Mouse (Mus musculus) brain, embryonic 14.5 days (tissue): ENCODE results near the gene Ttc28. TPM values are rescaled to one million over a fixed set of nuclear protein-coding genes. Genes with fewer than 3 reads are reported as not detected.

Experiments used
- DNase-seq: peaks from one replicate; pipeline ENCODE4 v3.0.0-alpha.2; 2011; ENCODE audit warnings: low read depth
- CTCF ChIP-seq: fragments of 200-500 bp; IDR thresholded peaks from 2 replicates; pipeline ENCODE4 v1.5.1; 2012; ENCODE audit warnings: inconsistent platforms, mild to moderate bottlenecking, moderate library complexity, borderline replicate concordance; ENCODE audit not compliant: insufficient read depth, insufficient read length; ENCODE audit errors: extremely low read depth
- POLR2A ChIP-seq: fragments of 200-500 bp; IDR thresholded peaks from 2 replicates; pipeline ENCODE4 v1.6.1; 2012; ENCODE audit warnings: mild to moderate bottlenecking, inconsistent platforms, borderline replicate concordance; ENCODE audit not compliant: poor library complexity, insufficient read depth, insufficient read length, severe bottlenecking; ENCODE audit errors: extremely low read depth
- polyA plus RNA-seq: library from polyadenylated mRNA; depleted of rRNA; stranded (reverse); fragments of >200 nt; gene quantifications from 2 replicates; pipeline ENCODE4 v1.2.3, GENCODE M21; 2012

Gene Ttc28
- polyA plus RNA-seq, 1 experiment: 39.8 TPM

DNA sequence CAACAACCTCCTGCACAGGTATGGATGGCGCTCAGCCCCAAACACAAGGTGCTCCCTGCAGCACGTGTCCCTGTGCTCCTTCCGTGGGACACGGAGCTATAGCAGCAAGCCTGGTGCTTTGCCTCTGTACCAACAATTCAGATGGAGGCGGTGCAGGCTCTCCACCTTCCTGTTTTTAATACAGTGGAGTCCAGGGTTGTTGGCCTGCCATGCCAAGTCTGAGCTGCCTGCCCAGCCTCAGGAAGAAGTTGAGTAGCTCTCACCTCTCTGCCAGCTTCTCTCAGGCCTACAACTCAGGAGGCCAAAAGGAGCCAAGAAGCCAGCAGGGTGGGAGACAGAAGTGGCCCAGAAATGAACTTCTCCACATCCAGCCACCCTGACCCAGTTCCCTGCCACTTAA is 387.1 kb downstream of the Ttc28 start:
- TF ChIP-seq CTCF: no peak
- no peak for TF ChIP-seq POLR2A
- DNase-seq: no peak

GRCm38 (mm10) chr5:111267100-111267499 is 387.5 kb downstream of the Ttc28 start:
- peak; percentile 50 for DNase-seq
- TF ChIP-seq POLR2A (no peak), CTCF (no peak)

- DNase-seq: no peak
- TF ChIP-seq POLR2A (no peak), CTCF (no peak)
Observed at GRCm38 (mm10) chr5:111268852-111269251, 389.2 kb downstream of the Ttc28 start.

DNA sequence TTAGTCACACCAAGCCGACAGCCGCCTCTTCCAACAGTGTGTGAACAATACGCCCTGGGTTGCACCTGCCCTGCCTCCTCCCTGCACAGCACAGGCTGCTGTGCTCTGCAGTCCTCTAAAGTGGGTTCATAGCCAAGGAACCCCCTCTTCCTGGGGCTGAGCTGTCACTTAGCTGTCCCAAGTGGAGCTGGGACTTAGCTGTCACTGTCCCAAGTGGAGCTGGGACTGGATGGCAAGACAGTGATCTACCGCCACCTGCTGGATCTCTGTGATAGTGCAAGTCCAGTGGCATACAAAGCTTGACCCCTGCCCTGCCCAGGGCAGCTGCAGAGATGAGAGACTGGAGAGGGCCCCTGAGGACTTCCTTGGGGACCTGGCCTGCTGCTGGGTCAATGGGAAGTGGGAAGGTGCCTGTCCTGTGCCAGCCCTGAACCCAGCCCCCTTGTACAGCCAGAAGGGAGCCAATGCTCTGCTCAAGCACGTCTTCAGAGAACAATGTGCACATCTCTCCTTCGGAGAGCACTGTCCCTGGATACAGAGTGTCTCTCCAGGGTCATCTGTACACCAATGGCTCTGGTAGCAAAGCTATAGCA is 390.1 kb downstream of the Ttc28 start:
- DNase-seq: peak; percentile 87
- TF ChIP-seq POLR2A (no peak), CTCF (peak; percentile 95)

DNA sequence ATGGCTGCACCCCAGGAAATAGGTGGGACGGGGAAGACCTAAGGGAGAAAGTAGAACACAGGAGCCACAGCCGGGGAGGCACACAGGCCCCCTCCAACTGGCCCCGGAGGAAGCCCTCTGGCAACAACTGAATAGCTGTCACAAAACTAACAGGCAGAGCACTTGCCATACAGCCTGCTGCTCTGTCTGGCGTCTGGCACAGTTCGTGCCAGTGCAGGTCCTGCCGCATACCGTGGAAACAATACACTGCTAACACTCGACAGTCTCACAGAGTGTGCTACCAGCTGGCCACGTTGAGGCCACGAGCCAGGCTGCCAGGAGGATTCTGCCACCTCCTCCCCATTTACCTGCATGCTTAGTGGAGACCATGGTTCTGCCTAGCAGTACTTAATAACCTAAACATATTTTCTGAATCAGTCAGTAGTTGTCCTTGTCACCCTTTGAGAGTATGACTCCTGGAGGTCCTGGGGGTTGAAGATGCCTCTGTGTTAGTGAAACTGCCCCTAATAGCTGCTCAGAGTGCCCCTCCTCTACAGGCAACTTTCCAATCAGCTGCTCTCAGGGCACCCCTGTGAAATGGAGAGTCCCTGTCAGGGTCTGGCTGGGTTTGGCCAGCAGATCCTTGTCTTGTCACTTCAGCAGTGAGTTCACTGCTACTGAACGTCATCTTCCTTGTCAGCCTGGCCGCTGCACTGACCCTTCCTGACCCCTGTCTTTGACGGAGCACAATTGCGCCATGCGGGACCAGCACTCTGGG is 390.8 kb downstream of the Ttc28 start:
- TF ChIP-seq CTCF: no peak
- no peak for TF ChIP-seq POLR2A
- DNase-seq: peak; percentile 90

GRCm38 (mm10) chr5:111273589-111273988 is 394.0 kb downstream of the Ttc28 start:
- TF ChIP-seq POLR2A (no peak), CTCF (peak; percentile 95)
- peak; percentile 88 for DNase-seq

DNA sequence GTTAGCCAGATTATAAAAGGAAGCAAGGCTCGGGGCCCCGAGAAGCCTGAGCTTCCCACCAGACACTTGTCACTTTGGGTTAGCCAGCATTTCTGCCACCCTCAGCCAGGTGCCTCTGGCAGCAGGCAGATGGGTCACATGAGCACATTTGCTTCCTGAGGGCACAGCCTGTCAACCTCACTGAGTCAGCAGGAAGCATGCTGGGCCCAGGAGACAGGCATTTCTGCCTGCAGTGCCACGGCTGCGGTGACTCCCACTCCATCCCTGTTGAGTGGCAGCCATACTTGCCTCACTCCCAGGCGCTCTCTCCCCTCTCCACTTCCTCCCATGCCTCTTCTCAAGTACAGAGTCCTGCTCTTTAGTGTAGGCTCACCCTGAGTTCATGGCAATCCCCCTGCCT is 395.3 kb downstream of the Ttc28 start:
- TF ChIP-seq POLR2A (no peak), CTCF (no peak)
- no peak for DNase-seq

DNA sequence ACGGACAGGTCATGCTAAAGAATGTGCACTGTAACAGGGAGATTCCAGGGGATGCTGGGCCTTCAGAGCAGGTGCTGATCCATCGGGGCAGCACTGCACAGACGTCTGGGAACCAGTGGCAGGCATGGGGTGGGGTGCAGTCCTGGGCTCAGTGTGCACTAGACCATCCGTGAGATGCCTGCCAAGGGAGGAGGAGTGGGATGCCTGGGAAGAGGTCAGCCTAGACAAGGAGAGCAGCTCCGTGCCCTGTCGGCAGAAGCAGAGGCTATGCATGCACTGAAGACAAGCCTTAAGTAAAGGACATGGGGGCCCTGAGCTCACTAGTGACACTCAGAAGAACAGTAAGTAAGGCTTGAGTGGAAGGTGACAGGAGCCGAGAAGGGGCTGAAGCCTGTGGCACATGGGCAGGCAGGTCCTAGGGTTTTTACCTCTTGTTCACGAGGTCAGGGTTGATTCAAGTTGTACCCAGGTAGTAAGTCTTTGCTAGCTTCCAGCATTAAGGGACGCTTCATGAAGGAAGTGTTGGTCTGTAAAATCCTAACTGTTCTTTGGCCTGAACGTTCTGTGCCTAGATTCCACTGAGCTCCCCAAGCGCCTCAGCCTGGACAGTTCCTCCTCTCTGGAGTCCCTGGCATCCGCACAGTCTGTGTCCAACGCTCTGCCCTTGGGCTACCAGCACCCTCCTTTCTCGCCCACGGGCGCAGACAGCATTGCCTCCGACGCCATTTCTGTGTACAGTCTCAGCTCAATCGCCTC is 405.0 kb downstream of the Ttc28 start:
- TF ChIP-seq CTCF (no peak), POLR2A (no peak)

GRCm38 (mm10) chr5:111287571-111287970 is 408.0 kb downstream of the Ttc28 start:
- no peak for DNase-seq
- TF ChIP-seq POLR2A (no peak), CTCF (no peak)

More for the DNA sequence above, 405.0 kb downstream of the Ttc28 start:
- no peak for DNase-seq

- no peak for DNase-seq
- TF ChIP-seq POLR2A (no peak), CTCF (no peak)
Observed at GRCm38 (mm10) chr5:111288486-111288885, 408.9 kb downstream of the Ttc28 start.

DNA sequence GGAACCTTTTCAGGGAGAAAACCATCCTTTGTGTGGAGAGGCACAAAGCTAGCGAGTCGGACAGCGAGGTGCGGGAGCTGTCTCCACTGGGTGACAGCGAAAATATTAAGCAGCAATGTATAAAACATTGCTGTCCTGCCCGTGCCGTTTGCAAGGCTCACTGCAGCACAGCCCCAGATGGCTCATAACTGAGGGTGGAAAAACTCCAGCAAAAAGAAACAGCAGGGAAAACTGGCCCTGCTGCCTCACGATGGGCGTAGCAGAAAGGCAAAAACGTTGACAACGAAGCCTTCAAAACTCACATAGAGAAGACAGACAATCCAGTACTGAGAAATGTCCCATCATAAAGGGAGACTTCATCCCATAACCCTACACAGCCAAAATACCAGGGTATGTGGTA is 410.5 kb downstream of the Ttc28 start:
- no peak for DNase-seq
- TF ChIP-seq POLR2A: no peak
- no peak for TF ChIP-seq CTCF
